Mouse (Mus musculus) ZHBTc4 (cell line): ENCODE results near the gene Zfp592.
A peak's percentile ranks its signal among the peaks of the same experiment; 100 is the strongest.
"Not testable (repeated sequence)": the region's sequence is repeated elsewhere in the genome, so short reads cannot be mapped to it uniquely, and the experiment has no call there.

Experiments used
- DNase-seq: peaks from one replicate; pipeline ENCODE4 v3.0.0-alpha.2; 2011; ENCODE audit warnings: low read depth, low spot score

The Zfp592 gene

GRCm38 (mm10) chr7:80992980-80993833, at the start of gene Zfp592:
Gene Zfp592 (plus strand): TSS chr7:80993681.
- peak; percentile 79 for DNase-seq

GRCm38 (mm10) chr7:80947445-80948350, 45.8 kb upstream of the Zfp592 start, which contains the start of gene Sec11a:
Gene Sec11a (minus strand): TSS chr7:80947780.
- peak; percentile 97 for DNase-seq

GRCm38 (mm10) chr7:80951461-80951860, 42.0 kb upstream of the Zfp592 start:
- DNase-seq = no peak

- no peak for DNase-seq
These were observed 41.3 kb upstream of the Zfp592 start for GRCm38 (mm10) chr7:80952140-80952539.

GRCm38 (mm10) chr7:80954251-80954650, 39.2 kb upstream of the Zfp592 start:
- DNase-seq = no peak

- DNase-seq = no peak
These were observed 36.6 kb upstream of the Zfp592 start for GRCm38 (mm10) chr7:80956891-80957290.

- no peak for DNase-seq
These were observed 34.5 kb upstream of the Zfp592 start for GRCm38 (mm10) chr7:80959003-80959402.

GRCm38 (mm10) chr7:80962799-80963198, 30.7 kb upstream of the Zfp592 start:
- DNase-seq = peak; percentile 86

- DNase-seq = no peak
These were observed 22.6 kb upstream of the Zfp592 start for GRCm38 (mm10) chr7:80970913-80971312.

- DNase-seq = no peak
These were observed 22.1 kb upstream of the Zfp592 start for GRCm38 (mm10) chr7:80971419-80971818.

GRCm38 (mm10) chr7:80972082-80972481, 21.4 kb upstream of the Zfp592 start:
- no peak for DNase-seq

GRCm38 (mm10) chr7:80972920-80973637, 20.4 kb upstream of the Zfp592 start:
- DNase-seq = not testable (repeated sequence)

- DNase-seq = not testable (repeated sequence)
These were observed 19.9 kb upstream of the Zfp592 start for GRCm38 (mm10) chr7:80973638-80974015.

- no peak for DNase-seq
These were observed 12.9 kb upstream of the Zfp592 start for GRCm38 (mm10) chr7:80980566-80980965.

- no peak for DNase-seq
These were observed 6.9 kb upstream of the Zfp592 start for GRCm38 (mm10) chr7:80986458-80987187.

GRCm38 (mm10) chr7:80987805-80988625, 5.5 kb upstream of the Zfp592 start:
- DNase-seq = no peak

GRCm38 (mm10) chr7:80990276-80990675, 3.2 kb upstream of the Zfp592 start:
- DNase-seq = peak; percentile 41

GRCm38 (mm10) chr7:80991589-80991988, 1.9 kb upstream of the Zfp592 start:
- no peak for DNase-seq

GRCm38 (mm10) chr7:80992063-80992462, 1.4 kb upstream of the Zfp592 start:
- no peak for DNase-seq

- no peak for DNase-seq
These were observed 876 bp upstream of the Zfp592 start for GRCm38 (mm10) chr7:80992631-80992979.
